Comparison of ENCODE assay signal across 26 mouse cellular contexts in genomic region chr11:7053710-7054109, GRCm38 (mm10).
"Had no signal": no experiment of that assay in that cellular context is flagged by ENCODE, and none has a peak within 500 bp of the region (broad histone marks: within the 10 kb centered on the region; RNA-seq: fewer than 3 reads in every experiment).

No protein-coding gene starts in this region.

- ATAC-seq: hindbrain, embryonic 16.5 days; inflammation-experienced regulatory T-cells, adult 6 months; liver, embryonic 12.5 days had no signal

- H3K9me3 ChIP-seq: heart, embryonic 12.5 days; hindbrain, embryonic 10.5 days; hindbrain, embryonic 12.5 days; kidney, embryonic 15.5 days; limb, embryonic 13.5 days; limb, embryonic 15.5 days; liver, embryonic 12.5 days had no signal

- H3K9ac ChIP-seq: heart, embryonic 12.5 days; hindbrain, embryonic 12.5 days; hindbrain, embryonic 14.5 days; kidney, embryonic 15.5 days; limb, embryonic 13.5 days; limb, embryonic 15.5 days; liver, embryonic 12.5 days; liver, embryonic 14.5 days had no signal

- H3K27ac ChIP-seq: gastrocnemius, adult 2 months; heart, adult 2 months; hindbrain, embryonic 10.5 days; hindbrain, embryonic 12.5 days; hindbrain, embryonic 14.5 days; kidney, embryonic 15.5 days; kidney, postnatal 0 days; limb, embryonic 13.5 days; limb, embryonic 15.5 days; liver, embryonic 12.5 days; liver, embryonic 14.5 days had no signal

- H3K4me2 ChIP-seq: heart, embryonic 12.5 days; hindbrain, embryonic 12.5 days; hindbrain, embryonic 14.5 days; kidney, embryonic 15.5 days; limb, embryonic 13.5 days; limb, embryonic 15.5 days; liver, embryonic 12.5 days had no signal

- H3K36me3 ChIP-seq: heart, embryonic 12.5 days; hindbrain, embryonic 10.5 days; hindbrain, embryonic 12.5 days; kidney, embryonic 15.5 days; limb, embryonic 13.5 days; limb, embryonic 15.5 days; liver, embryonic 12.5 days had no signal

- H3K4me3 ChIP-seq: gastrocnemius, adult 2 months; heart, adult 2 months; heart, embryonic 12.5 days; hindbrain, embryonic 10.5 days; hindbrain, embryonic 12.5 days; kidney, embryonic 15.5 days; limb, embryonic 13.5 days; limb, embryonic 15.5 days; liver, embryonic 12.5 days had no signal

- H3K4me1 ChIP-seq: liver, embryonic 12.5 days had no signal

- DNase-seq: gastrocnemius, adult 2 months; gastrocnemius, postnatal 10 days; gastrocnemius, postnatal 25 days; heart, adult 2 months; heart, postnatal 10 days; heart, postnatal 4 days; kidney, adult 11 months; kidney, adult 2 months; kidney, adult 9 months; kidney, postnatal 14 days; kidney, postnatal 36 days; layer of hippocampus, adult 9-11 months; layer of hippocampus, postnatal 36 days; left cerebral cortex, postnatal 4 days had no signal
